ENCODE assay signal across 16 mouse cellular contexts in genomic region chr1:166304352-166305240, GRCm38 (mm10). TPM values are rescaled to one million over a fixed set of nuclear protein-coding genes. Genes with fewer than 3 reads are reported as not detected.
DNase-seq lines count a peak whose midpoint lies in the region; ATAC-seq and TF ChIP-seq lines count a peak whose summit lies in the region.
"Had no signal": no experiment of that assay in that cellular context is flagged by ENCODE, and none has a peak within 500 bp of the region (broad histone marks: within the 10 kb centered on the region; RNA-seq: fewer than 3 reads in every experiment).

No protein-coding gene starts in this region.

- H3K36me3 ChIP-seq in hindbrain, embryonic 14.5 days (replicated peaks; ENCODE audit: control insufficient read depth, insufficient read depth) = no peaks in the 10 kb centered on the region
- H3K36me3 ChIP-seq in hindbrain, embryonic 10.5 days = peaks cover 77% of the 10 kb centered on the region
- H3K36me3 ChIP-seq in midbrain, postnatal 0 days (ENCODE audit: insufficient read depth, low read length) = no peaks in the 10 kb centered on the region
- peaks cover 94% of the 10 kb centered on the region for H3K36me3 ChIP-seq in midbrain, embryonic 10.5 days
- H3K36me3 ChIP-seq: embryonic facial prominence, embryonic 12.5 days; heart, embryonic 13.5 days; kidney, embryonic 15.5 days; limb, embryonic 13.5 days; neural tube, embryonic 15.5 days had no signal

- peaks cover 12% of the 10 kb centered on the region; the same call in 1 of the 2 replicates for H3K4me1 ChIP-seq in hindbrain, embryonic 14.5 days (replicated peaks; ENCODE audit: control insufficient read depth, insufficient read depth, low read length)
- peaks cover 15% of the 10 kb centered on the region for H3K4me1 ChIP-seq in hindbrain, embryonic 10.5 days (replicated peaks)
- no peaks in the 10 kb centered on the region; the same call in 1 of the 2 replicates for H3K4me1 ChIP-seq in midbrain, postnatal 0 days (ENCODE audit: insufficient read depth, low read length)
- H3K4me1 ChIP-seq in midbrain, embryonic 10.5 days = peaks cover 38% of the 10 kb centered on the region
- H3K4me1 ChIP-seq in cortical plate, adult 2 months (ENCODE audit: control insufficient read depth, insufficient read depth, low read length) = peaks cover 18% of the 10 kb centered on the region
- peaks cover 37% of the 10 kb centered on the region for H3K4me1 ChIP-seq in olfactory bulb, adult 2 months (ENCODE audit: control insufficient read depth, insufficient read depth, low read length)

- WGBS in hindbrain, embryonic 14.5 days = 69% methylated on average over 8 of the region's 8 CpGs
- WGBS in hindbrain, embryonic 10.5 days = 73% methylated on average over 8 of the region's 8 CpGs
- 69% methylated on average over 8 of the region's 8 CpGs for WGBS in midbrain, postnatal 0 days
- 84% methylated on average over 8 of the region's 8 CpGs for WGBS in midbrain, embryonic 10.5 days
- 41% methylated on average over 8 of the region's 8 CpGs for WGBS in olfactory bulb, adult 2 months

- H3K27ac ChIP-seq in hindbrain, embryonic 14.5 days = no peak overlapping the region
- no peak overlapping the region for H3K27ac ChIP-seq in hindbrain, embryonic 10.5 days
- no peak overlapping the region for H3K27ac ChIP-seq in midbrain, postnatal 0 days (ENCODE audit: low read depth, low read length)
- H3K27ac ChIP-seq in midbrain, embryonic 10.5 days (replicated peaks) = no peak overlapping the region
- peak overlapping the region; percentile 27; the same call in 1 of the 2 replicates for H3K27ac ChIP-seq in cortical plate, adult 2 months (ENCODE audit: insufficient read depth, low read length)
- H3K27ac ChIP-seq in olfactory bulb, adult 2 months (ENCODE audit: insufficient read depth, low read depth, low read length) = peak overlapping the region; percentile 64
- H3K27ac ChIP-seq: embryonic facial prominence, embryonic 12.5 days; heart, embryonic 13.5 days; kidney, embryonic 15.5 days; limb, embryonic 13.5 days; neural tube, embryonic 15.5 days had no signal

- no peaks in the 10 kb centered on the region for H3K9me3 ChIP-seq in hindbrain, embryonic 14.5 days (ENCODE audit: control insufficient read depth, low read length)
- no peaks in the 10 kb centered on the region for H3K9me3 ChIP-seq in hindbrain, embryonic 10.5 days
- H3K9me3 ChIP-seq in midbrain, postnatal 0 days (ENCODE audit: low read length) = no peaks in the 10 kb centered on the region
- no peaks in the 10 kb centered on the region for H3K9me3 ChIP-seq in midbrain, embryonic 10.5 days (replicated peaks)
- H3K9me3 ChIP-seq: embryonic facial prominence, embryonic 12.5 days; heart, embryonic 13.5 days; kidney, embryonic 15.5 days; limb, embryonic 13.5 days; neural tube, embryonic 15.5 days had no signal

- DNase-seq in hindbrain, embryonic 14.5 days (ENCODE audit: low spot score) = no peak
- DNase-seq in hindbrain, embryonic 10.5 days (ENCODE audit: low spot score) = no peak
- DNase-seq in midbrain, postnatal 0 days (ENCODE audit: low spot score) = peak; percentile 78
- DNase-seq in midbrain, embryonic 10.5 days (ENCODE audit: low spot score) = no peak
- DNase-seq in kidney, postnatal 25 days = no peak
- DNase-seq: cerebellum, postnatal 25 days; gastrocnemius, postnatal 36 days; lung, adult 2 months had no signal

- TF ChIP-seq POLR2A in cortical plate, adult 2 months (IDR thresholded peaks at IDR 0.05; ENCODE audit: extremely low read depth, insufficient read depth, low read length) = no peak
- TF ChIP-seq POLR2A in olfactory bulb, adult 2 months (IDR thresholded peaks at IDR 0.05; ENCODE audit: insufficient read depth, low read depth, low read length) = no peak

- H3K4me2 ChIP-seq in hindbrain, embryonic 14.5 days (replicated peaks) = no peak overlapping the region
- H3K4me2 ChIP-seq in midbrain, postnatal 0 days (ENCODE audit: low read depth, low read length, poor library complexity, severe bottlenecking) = no peak overlapping the region
- H3K4me2 ChIP-seq: embryonic facial prominence, embryonic 12.5 days; heart, embryonic 13.5 days; kidney, embryonic 15.5 days; limb, embryonic 13.5 days; neural tube, embryonic 15.5 days had no signal

- TF ChIP-seq CTCF in midbrain, postnatal 0 days (IDR thresholded peaks at IDR 0.05) = no peak
- no peak for TF ChIP-seq CTCF in cortical plate, adult 2 months (IDR thresholded peaks at IDR 0.05; ENCODE audit: extremely low read depth, insufficient read depth, low read length)
- no peak for TF ChIP-seq CTCF in olfactory bulb, adult 2 months (IDR thresholded peaks at IDR 0.05; ENCODE audit: insufficient read depth, low read depth, low read length)

- 0 out of 2 replicates have a peak, but pooled peaks cover 4% of the 10 kb centered on the region for H3K27me3 ChIP-seq in hindbrain, embryonic 14.5 days (ENCODE audit: control insufficient read depth, insufficient read depth, low read length)
- peaks cover 31% of the 10 kb centered on the region for H3K27me3 ChIP-seq in hindbrain, embryonic 10.5 days (ENCODE audit: insufficient read depth, poor library complexity, severe bottlenecking)
- no peaks in the 10 kb centered on the region for H3K27me3 ChIP-seq in midbrain, postnatal 0 days (ENCODE audit: insufficient read depth, low read length)
- H3K27me3 ChIP-seq in midbrain, embryonic 10.5 days (ENCODE audit: low read depth, poor library complexity, severe bottlenecking) = peaks cover 27% of the 10 kb centered on the region

- H3K4me3 ChIP-seq in hindbrain, embryonic 14.5 days (replicated peaks; ENCODE audit: low read length) = no peak overlapping the region
- H3K4me3 ChIP-seq in hindbrain, embryonic 10.5 days = no peak overlapping the region
- no peak overlapping the region for H3K4me3 ChIP-seq in midbrain, postnatal 0 days (ENCODE audit: low read depth, low read length)
- H3K4me3 ChIP-seq in midbrain, embryonic 10.5 days = no peak overlapping the region
- H3K4me3 ChIP-seq in cortical plate, adult 2 months (ENCODE audit: insufficient read depth, low read length) = no peak overlapping the region
- H3K4me3 ChIP-seq in olfactory bulb, adult 2 months (ENCODE audit: insufficient read depth, low read depth, low read length) = no peak overlapping the region
- H3K4me3 ChIP-seq: embryonic facial prominence, embryonic 12.5 days; heart, embryonic 13.5 days; kidney, embryonic 15.5 days; limb, embryonic 13.5 days; neural tube, embryonic 15.5 days had no signal

- ATAC-seq in hindbrain, embryonic 14.5 days (ENCODE audit: low FRiP score) = peak; percentile 31; the same call in 1 of the 2 replicates
- ATAC-seq in midbrain, postnatal 0 days (ENCODE audit: low FRiP score) = peak; percentile 64
- no peak for ATAC-seq in activated CD4-positive, CD25-positive, alpha-beta regulatory T cell, adult 4 months

- no peak overlapping the region for H3K9ac ChIP-seq in hindbrain, embryonic 14.5 days
- no peak overlapping the region for H3K9ac ChIP-seq in midbrain, postnatal 0 days (replicated peaks; ENCODE audit: low read length, poor library complexity, severe bottlenecking)
- H3K9ac ChIP-seq: embryonic facial prominence, embryonic 12.5 days; heart, embryonic 13.5 days; kidney, embryonic 15.5 days; limb, embryonic 13.5 days; neural tube, embryonic 15.5 days had no signal

RNA-seq across cellular contexts. Expression of gene Ildr2, which starts 50.7 kb away (rescaled TPM):
- 3.6 and 4.1 TPM in 2 replicates for polyA plus RNA-seq in hindbrain, embryonic 14.5 days (2014; fragmentation: Nextera tagmentation; extraction: Ambion mirVana)
- 6.3 and 8.1 TPM in 2 replicates for polyA plus RNA-seq in hindbrain, embryonic 10.5 days (2016; fragmentation: Nextera tagmentation; extraction: Ambion mirVana)
- 31.3 and 36.5 TPM in 2 replicates for total RNA-seq in midbrain, postnatal 0 days (2014; rRNA removed)
- polyA plus RNA-seq in midbrain, postnatal 0 days (2015; fragmentation: Nextera tagmentation; extraction: Ambion mirVana) = 5.7 and 7.1 TPM in 2 replicates
- 14.9 and 15.1 TPM in 2 replicates for polyA plus RNA-seq in midbrain, embryonic 10.5 days (2016; fragmentation: Nextera tagmentation; extraction: Ambion mirVana)
- polyA plus RNA-seq in cortical plate, adult 2 months (2012; rRNA removed) = 27.8 and 28.9 TPM in 2 replicates
- 36.7 and 55.3 TPM in 2 replicates for polyA plus RNA-seq in olfactory bulb, adult 2 months (2012; ENCODE audit: insufficient read depth, insufficient read length, low replicate concordance, missing spikeins)
- not detected for polyA plus RNA-seq in activated CD4-positive, CD25-positive, alpha-beta regulatory T cell, adult 4 months (2017; shearing (Covaris generic))

Comparison
In these comparisons a context has a peak if more than half of its experiments do, and no peak if none do; other contexts are left out.
1. H3K27ac ChIP-seq: peak in cortical plate, adult 2 months (single experiment) and olfactory bulb, adult 2 months (single experiment); none in hindbrain, embryonic 14.5 days (single experiment), hindbrain, embryonic 10.5 days (single experiment), midbrain, postnatal 0 days (single experiment) and midbrain, embryonic 10.5 days (single experiment).